Mouse (Mus musculus) liver, adult 2 months (tissue): ENCODE measurements around the gene Hist1h1c.

Experiments
- CTCF ChIP-seq: fragments of 200-500 bp; IDR thresholded peaks from 2 replicates; pipeline ENCODE4 v1.5.1; 2011; ENCODE audit warnings: low read depth, low read length, control low read depth
- POLR2A ChIP-seq: fragments of 200-500 bp; IDR thresholded peaks from 2 replicates; pipeline ENCODE4 v1.6.1; 2011; ENCODE audit warnings: low read length, control low read depth; ENCODE audit not compliant: insufficient read depth; ENCODE audit errors: extremely low read depth

DNA sequence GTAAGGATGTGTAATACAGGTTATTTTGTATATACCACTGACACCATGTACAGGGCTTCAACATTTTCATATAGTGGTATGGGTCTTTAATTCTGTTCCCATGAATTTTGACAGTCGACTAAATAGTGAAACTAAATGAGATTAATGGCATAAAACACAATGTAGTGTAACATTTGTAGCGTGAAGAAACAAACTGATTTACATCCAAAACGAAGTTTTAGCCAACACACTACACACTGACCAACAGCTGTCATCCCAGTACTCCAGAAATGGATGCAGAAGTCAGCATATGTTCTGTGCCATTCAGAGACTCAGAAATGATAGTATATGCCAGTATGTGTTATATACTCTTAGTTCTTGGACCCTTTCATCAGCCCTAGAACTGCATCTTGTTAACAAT is 19.3 kb downstream of the Hist1h1c start:
- TF ChIP-seq POLR2A (no peak), CTCF (no peak)
